Mouse (Mus musculus) cerebellum, postnatal 36 days (tissue): ENCODE data around the gene Prkar2a.

Experiments used
- DNase-seq, 2 experiments: peaks; one replicate each; pipeline ENCODE4 v3.0.0; 2021 to 2022; ENCODE audit warnings: mixed read lengths in 2 of 2

Prkar2a gene

GRCm38 (mm10) chr9:108796351-108796981 lies 107.4 kb downstream of the Prkar2a start:
- DNase-seq: no peak

GRCm38 (mm10) chr9:108797477-108797876 lies 108.4 kb downstream of the Prkar2a start:
- DNase-seq: no peak

- no peak for DNase-seq
Observed at GRCm38 (mm10) chr9:108798508-108799075, 109.5 kb downstream of the Prkar2a start.

- no peak for DNase-seq
Observed at GRCm38 (mm10) chr9:108799564-108799963, 110.5 kb downstream of the Prkar2a start.
